Mouse (Mus musculus): ENCODE measurements around the gene Rprd2.
A peak's percentile ranks its signal among the peaks of the same experiment; 100 is the strongest.
"Not testable (repeated sequence)": the region's sequence is repeated elsewhere in the genome, so short reads cannot be mapped to it uniquely, and the experiment has no call there.

Gene Rprd2

DNA sequence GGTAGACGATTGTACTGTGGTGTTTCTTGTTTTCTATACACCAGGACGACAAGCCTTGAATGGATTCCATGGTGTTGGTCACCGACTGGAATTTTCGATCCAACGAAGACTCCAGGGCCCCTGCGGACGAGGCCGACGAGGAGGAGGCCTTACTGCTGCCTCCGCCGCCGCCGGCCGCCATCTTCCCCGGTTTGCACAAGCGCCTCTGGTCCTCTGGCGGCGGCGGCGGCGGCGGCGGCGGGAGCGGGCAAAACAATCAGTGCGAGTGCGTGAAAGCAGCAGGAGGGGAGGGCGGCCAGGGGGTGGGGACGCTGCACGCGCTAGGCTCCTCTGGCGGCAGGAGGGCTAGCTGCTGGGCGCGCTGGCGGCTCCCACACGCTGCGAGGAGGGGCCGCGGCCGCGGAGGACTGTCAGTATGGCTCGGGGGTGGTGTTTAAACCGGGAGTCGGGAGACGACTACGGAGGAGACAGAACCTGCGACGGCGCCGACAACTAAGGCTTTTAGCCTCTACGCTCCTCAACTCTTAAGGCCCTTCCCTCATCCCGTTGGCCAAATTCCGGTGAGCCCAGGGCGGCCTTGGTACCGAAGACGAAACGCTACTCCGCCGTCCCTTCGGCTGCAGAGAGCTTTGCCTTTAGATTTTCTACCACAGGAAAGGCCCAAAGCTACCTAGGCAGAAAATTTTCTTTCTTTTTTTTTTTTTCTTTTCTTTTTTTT lies at the start of gene Rprd2:
TSS of gene Rprd2 (minus strand) at position 293 of the 718 bp plus-strand sequence.
- peak; percentile 70 to 74 for DNase-seq (ENCODE audit: low spot score in 2 of 2)

DNA sequence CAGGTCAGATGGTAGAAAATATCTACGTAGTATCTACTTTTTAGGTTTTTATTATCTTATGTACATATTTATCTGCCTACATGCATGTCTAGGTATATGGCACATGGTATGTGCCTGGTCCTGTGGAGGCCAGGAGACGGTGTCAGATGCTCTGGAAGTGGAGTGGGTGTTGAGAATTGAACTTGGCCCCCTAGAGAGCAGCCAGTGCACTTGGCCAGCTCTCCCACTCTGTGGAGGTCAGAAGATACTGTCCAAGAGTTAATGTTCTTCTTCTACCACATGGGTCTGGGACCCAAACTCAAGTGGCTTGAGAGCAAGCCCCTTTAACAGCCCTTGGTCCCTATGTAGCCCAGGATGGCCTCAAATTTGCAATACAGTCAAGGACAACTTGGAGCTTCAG lies 48.7 kb upstream of the Rprd2 start:
- no peak for DNase-seq (ENCODE audit: low spot score in 2 of 2)

DNA sequence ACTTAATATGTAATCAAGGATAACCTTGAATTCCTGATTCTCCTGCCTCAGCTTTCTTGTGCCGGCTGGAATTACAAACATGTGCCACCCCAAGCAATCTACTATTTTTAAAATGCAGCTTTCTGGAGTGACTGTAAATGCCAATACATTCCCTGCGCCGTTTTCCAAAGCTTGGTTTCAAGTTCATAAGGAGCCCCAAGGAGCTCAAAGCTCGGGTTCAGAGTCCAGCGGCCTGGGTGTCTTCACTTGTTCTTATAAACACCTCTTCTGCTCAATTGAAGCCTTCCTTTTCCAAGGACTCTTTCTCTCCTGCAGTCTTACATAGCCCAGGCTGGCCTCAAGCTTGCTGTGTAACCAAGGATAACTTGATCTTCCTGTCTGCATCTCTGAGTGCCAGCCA lies 47.4 kb upstream of the Rprd2 start:
- DNase-seq (ENCODE audit: low spot score in 2 of 2): no peak

DNA sequence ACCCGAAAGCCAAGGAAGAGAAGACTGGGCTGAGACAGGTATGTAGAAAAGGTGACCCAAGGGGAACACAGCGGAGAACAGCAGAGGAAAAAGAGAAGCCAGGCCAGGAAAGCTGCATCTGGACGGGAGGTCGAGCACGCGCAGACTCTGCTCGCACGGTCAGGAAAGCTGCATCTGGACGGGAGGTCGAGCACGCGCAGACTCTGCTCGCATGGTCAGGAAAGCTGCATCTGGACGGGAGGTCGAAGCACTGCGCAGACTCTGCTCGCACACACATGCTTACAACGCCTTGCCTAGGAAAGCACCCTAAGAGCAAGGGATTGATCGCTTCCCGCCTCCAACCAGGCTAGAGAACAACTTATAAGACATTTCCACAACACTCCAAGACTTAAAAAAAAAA lies 46.9 kb upstream of the Rprd2 start:
- no peak for DNase-seq (ENCODE audit: low spot score in 2 of 2)

DNA sequence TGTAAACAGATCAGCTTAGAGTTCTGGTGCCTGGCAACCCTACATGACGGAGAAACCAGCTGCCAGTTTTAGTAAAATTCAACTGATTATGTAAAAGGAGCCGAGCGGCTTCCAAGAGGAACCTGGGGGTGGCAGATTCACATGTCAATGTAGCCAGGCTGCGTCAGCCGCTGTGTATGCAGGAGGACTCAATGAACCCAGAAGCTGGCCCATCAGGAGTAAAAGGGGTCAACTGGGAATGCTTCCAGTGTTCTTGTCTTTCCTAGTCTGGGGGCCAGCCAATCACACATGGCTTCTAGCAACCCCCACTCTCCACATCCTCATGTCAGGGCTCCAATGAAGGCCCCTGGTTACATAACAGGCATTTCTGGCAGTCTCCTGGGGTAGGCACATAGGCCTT lies 46.4 kb upstream of the Rprd2 start:
- DNase-seq (ENCODE audit: low spot score in 2 of 2): peak; percentile 78 to 84

DNA sequence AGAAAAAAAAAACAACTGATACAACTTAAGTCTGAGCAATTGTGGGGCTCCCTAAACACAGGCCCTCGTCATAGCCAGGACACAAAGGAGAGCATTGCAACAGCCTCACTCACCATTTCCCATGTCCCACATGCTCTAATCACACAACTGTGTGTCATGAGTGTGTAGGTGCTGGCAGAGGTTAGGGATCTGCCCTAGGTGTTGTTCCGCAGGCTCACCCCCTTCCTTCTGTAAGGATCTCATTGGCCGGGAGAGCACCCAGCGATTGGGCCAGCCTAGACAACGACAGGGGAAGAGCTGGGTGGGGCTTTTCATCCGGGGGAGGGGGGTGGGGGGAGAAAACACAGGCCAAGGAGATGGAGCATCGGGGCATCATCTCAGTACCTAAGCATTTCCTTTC lies 44.9 kb upstream of the Rprd2 start:
- no peak for DNase-seq (ENCODE audit: low spot score in 2 of 2)

DNA sequence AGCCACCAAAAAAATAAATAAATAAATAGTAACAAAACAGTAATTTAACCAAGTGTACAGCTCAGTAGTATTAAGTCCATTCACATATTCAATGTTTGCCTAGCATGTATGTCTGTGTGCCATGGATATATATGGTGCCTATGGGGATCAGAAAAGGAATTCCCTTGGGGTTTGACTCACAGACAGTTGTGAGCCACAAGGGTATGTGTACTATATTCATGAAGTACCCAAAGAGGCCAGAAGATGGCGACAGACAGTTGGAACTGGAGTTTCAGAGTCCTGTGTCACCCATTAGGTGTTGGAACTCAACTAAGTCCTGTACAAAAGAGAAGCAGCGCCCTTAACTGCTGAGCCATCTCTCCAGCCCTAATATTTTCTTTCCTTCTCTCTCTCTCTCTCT lies 43.1 kb upstream of the Rprd2 start:
- DNase-seq (ENCODE audit: low spot score in 2 of 2): peak; percentile 73 to 86

DNA sequence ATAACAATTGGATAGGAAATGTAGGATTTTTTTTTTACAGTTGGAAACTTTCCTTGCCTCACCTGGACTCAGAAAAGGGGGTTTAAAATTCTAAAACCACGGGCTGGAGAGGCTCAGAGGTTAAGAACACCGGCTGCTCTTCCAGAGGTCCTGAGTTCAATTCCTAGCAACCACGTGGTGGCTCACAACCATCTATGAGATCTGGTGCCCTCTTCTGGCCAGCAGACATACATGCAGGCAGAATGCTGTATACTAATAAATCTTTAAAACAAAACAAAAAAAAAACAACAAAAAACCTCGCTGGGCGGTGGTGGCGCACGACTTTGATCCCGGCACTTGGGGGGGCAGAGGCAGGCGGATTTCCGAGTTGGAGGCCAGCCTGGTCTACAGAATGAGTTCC lies 42.6 kb upstream of the Rprd2 start:
- DNase-seq (ENCODE audit: low spot score in 2 of 2): no peak

DNA sequence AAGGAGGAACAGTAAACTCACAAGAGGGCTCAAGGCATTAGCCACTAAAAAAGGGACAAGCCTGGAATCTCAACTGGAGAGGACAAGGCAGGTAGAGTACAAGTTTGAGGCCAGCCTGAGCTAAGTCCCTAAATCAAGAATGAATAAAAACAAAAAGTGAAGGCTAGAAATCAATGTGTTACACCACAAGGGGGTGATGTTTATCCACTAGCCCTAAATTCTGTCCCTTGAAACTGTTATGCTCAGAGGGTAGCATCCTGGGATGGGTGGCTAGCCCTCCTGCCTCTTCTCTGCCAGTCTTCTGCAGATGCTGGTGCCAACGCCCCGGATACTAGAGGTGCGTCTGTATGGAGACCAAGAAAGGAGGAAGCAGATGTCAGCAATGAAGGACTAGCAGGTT lies 41.7 kb upstream of the Rprd2 start:
- no peak for DNase-seq (ENCODE audit: low spot score in 2 of 2)

DNA sequence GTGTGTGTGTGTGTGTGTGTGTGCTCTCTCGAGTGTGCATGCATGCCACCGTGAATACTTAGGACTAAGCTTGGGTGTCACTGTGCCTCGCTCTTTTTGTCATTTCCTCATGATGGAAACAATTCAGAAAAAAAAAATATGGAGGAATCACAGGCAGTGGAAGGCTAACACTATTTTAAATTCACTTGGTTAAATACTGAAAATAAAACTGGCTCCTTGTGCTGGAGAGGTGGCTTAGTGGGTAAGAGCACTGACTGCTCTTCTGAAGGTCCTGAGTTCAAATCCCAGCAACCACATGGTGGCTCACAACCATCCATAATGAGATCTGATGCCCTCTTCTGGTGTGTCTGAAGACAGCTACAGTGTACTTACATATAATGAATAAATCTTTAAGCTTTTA lies 39.6 kb upstream of the Rprd2 start:
- DNase-seq (ENCODE audit: low spot score in 2 of 2): not testable (repeated sequence)

DNA sequence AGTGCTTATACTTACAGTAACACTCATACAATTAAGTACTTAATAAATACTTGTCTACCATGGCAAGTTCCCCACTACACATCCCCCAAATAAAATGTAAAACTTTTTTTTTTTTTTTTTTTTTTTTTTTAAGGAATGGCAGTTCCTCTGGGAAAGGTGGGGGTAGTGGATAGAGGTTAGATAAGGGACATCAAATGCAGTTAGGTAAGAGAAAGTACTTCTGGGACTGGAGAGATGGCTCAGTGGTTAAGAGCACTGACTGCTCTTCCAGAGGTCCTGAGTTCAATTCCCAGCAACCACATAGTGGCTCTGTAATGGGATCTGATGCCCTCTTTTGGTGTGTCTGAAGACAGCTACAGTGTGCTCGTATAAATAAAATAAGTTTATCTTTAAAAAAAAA lies 38.4 kb upstream of the Rprd2 start:
- not testable (repeated sequence) for DNase-seq (ENCODE audit: low spot score in 2 of 2)

DNA sequence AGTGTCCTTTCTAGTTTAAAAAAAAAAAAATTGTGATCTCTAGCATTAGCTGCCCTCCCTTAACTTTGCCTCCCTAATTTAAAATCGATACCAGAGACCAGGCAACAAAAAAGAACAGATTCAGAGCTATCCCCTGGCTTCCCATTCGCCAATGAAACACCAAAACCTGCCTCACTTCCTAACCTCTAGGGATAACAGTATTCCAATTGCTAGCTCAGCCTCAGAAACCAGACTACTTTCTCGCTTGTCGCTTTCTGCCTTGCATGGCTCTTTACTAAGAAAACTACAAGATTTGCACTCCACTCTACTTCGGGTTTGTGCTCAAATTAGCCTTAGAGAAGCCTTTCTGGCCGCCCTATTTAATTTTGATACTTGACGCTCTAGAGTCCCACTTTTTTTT lies 37.5 kb upstream of the Rprd2 start:
- no peak for DNase-seq (ENCODE audit: low spot score in 2 of 2)

DNA sequence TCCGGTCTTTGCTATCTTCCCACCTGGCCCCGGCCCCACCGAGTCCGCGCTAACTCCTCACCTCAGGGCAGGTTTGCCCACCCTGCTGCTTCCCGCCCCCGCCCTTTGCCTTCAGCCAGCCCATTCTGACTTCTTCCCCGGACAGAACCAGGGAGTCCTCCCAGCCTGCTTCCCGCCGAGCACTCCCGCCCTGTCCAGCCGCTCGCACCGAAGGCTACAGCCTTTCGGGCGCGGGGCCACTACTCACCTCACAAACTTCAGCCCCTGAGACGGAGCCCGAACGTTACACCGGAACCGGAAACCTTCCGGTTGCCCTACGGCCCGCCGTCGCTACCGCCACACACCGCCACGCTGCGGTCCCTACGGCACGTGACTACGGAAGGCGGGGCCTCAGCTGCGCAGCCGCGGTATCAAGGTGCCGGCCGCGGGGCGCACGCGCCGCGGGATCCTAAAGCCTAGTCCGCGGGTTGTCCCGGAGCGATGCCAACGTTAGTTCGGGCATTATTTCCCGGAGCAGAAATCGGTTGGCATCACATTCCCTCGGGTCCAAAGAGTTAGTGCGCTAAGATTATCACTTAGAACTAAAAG lies 36.9 kb upstream of the Rprd2 start, which contains the start of gene Prpf3:
TSS of gene Prpf3 (minus strand) at position 384 of the 588 bp plus-strand sequence.
- DNase-seq (ENCODE audit: low spot score in 2 of 2): peak; percentile 96 to 97

DNA sequence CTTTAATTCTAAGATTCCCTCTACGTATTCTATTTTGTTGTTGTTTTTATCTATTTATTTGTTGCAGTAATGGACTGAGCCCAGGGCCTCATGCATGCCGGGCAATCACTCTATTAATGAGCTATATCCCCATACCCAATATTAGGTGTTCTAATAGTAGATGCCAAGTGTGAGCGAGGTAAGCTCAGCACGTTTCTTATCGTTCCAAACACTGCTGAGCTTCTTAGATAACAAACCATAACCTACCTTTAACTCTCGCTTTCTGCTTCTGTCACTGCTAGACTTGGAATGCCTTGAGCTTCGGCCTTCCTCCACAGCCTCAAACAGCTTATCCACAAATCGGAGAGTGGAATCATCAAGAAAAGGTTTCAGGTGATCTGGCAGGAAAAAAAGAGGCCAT lies 32.7 kb upstream of the Rprd2 start:
- DNase-seq (ENCODE audit: low spot score in 2 of 2): no peak

DNA sequence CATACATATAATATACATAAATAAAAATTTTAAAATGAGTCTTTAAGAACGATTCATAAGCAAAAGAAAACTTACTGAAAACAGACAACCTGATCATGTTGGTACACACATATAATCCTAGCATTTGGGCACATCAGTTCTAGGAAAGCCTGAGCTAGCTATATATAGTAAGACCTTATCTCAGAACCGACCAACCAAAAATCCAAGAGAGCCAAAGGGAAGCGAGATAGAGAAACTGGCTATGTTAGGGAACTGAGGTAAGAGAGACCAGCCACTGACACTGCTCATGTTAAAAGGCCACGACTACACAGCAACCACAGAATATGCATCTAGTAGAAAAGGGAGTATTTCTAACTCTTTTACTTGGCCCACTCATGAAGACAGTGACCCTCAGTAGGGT lies 31.9 kb upstream of the Rprd2 start:
- DNase-seq (ENCODE audit: low spot score in 2 of 2): no peak

DNA sequence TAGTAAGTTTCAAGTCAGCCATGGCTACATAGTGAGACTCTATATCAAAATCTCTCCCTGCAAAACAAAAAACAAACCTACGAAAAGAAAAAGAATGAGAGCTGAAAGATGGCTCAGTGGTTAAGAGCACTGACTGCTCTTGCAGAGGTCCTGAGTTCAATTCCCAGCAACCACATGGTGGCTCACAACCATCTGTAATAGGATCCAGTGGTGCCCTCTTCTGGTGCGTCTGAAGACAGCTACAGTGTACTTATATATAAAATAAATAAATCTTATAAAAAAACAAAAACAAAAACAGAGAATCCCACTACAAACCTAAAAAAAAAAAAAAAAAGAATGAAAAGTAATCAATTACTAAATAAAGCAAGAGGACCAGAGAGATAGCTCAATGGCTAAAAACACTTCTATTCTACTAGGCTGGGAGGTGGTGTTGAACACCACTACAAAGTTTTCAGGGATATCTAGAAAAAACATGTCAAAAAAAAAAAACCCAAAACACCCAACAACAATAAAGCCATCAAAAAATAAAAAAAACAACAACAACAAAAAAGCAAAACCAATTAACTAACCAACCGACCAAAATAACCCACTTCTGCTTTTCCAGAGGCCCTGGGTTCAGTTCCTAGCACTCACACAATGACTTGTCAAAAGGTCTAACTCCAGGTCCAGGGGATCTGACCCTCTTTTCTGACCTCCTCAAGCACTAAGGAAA lies 24.0 kb upstream of the Rprd2 start:
- no peak for DNase-seq (ENCODE audit: low spot score in 2 of 2)

DNA sequence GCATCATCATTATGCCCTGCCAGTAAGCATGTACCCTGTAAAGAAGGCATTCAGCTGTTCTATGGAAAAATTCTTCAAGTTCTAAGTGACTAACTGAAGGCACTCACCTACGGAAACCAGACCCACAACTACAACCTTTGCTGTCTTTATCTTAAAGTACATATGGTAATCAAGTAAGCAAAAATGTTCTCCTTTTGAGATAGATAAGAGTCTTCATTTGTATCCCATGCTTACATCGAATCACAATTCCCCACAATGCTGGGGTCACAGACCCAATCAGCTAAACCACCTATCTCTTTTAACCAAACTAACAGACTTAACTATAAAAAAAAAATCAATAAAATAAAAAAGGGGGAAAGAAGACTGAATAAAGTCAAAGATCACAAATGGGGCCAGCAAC lies 20.6 kb upstream of the Rprd2 start:
- DNase-seq (ENCODE audit: low spot score in 2 of 2): no peak

DNA sequence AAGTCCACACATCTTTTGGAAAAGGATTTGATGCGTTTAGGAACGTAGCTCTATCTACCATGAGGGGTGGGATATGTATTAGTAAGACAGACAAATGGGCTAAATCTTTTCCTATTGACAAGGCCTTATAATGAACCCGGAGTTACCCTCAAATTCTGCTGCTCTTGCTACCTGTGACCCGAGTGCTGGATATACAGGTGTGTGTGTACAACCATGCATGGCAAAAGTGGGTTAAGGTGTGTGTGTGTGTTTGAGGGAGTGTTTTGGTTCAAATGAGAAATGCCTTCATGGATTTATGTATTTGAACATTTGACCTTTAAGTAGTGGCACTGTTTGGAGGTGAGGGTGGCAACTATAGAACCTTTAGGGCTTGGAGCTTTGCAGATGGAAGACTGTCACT lies 10.4 kb upstream of the Rprd2 start:
- no peak for DNase-seq (ENCODE audit: low spot score in 2 of 2)

DNA sequence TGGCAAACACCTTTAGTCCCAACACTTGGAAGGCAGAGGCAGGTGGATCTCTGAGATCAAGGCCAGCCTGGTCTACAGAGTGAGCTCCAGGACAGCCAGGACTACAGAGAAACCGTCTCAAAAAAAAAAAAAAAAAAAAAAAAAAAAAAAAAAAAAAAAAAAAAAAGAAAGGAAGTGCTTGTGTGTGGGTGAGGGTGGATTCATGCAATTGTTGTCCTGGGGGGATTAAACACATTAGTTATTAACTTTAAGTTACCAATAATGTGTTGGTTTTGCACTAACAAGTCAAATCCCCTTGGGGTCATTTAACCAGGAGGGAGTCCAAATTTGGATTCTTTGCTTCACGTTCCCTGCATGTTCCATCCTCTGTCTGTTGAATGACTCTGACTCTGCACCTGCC lies 7.6 kb upstream of the Rprd2 start:
- no peak for DNase-seq (ENCODE audit: low spot score in 2 of 2)

DNA sequence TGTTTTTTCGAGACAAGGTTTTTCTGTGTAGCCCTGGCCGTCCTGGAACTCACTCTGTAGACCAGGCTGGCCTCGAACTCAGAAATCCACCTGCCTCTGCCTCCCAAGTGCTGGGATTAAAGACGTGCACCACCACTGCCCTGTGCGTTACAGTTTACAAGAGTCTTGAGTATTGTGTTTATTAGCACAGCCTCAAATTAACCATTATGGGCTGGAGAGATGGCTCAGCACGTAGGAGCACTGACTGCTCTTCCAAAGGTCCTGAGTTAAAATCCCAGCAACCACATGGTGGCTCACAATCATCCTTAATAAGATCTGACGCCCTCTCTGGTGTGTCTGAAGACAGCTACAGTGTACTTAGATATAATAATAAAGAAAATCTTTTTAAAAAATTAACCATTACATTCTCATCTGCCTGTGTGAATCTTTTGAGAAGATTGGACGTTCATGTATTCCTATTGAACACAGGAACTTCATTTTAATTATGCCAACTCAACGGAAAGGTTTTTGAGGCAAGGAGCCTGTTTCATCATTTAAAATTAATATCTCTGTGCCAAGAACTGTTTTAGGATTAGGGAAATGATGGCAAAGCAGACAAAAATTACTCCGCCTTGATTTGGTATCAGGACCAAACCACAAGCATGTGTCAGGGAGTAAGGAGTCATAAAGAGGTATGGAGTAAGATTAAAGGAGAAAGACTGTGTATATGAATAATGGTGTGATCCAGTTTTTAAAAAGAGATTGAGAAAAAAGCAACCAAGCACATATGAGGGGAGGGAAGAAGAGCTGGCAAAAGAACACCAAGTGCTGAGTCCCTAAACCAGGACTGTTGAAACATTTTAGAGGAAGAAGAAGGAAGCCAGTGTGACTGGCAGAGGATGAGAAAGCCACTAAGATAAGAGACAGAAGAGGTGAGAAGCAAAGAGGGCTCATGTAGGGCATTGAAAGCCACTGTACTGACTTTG lies 1.7 kb upstream of the Rprd2 start:
- peak in 1 of 2 experiments; percentile 3 for DNase-seq (ENCODE audit: low spot score in 2 of 2)

DNA sequence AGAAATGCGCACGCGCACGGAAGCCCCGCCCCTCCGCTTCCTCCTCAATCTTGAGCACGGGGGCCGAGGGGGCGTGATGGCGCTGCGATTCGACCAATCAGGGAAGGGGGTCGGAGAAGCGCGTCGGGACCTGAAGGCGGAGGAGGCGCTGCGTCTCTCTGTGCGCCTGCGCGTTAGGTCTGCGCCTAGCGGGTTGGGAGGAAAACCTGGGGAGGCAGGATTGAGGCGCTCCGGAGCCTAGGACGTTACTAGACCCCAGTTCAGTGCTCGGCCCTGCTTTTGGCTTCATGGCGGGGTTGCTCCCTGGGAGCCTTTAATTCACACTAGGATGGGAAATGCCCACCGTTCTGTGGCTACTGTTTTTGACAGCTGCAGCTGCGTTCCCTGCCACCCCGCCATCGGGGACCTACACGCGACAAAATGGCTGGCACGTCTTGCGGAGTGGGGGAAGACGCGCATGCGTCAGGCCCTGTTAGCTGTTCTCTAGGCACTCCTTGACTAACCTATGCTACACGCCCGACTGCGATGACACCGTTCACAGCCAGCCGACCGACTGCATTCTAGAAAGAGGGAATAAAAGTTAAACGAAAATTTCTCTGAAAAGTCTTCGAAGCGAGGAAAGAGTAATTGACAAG lies 805 bp upstream of the Rprd2 start:
- DNase-seq (ENCODE audit: low spot score in 2 of 2): peak; percentile 97 to 99

Data from heart, adult 9 months (tissue).